Mouse (Mus musculus) embryonic fibroblast, embryonic 13.5 days (primary cell): Measurements from ENCODE around the gene Olfr332.

Experiments used
- CTCF ChIP-seq: IDR thresholded peaks from 2 replicates; pipeline ENCODE4 v1.5.1; 2011; ENCODE audit warnings: mild to moderate bottlenecking, control low read depth, low read length, moderate library complexity, borderline replicate concordance; ENCODE audit not compliant: insufficient read depth
- POLR2A ChIP-seq: IDR thresholded peaks from 2 replicates; pipeline ENCODE4 v1.6.1; 2011; ENCODE audit warnings: low read depth, mild to moderate bottlenecking, control low read depth, low read length, moderate library complexity

DNA sequence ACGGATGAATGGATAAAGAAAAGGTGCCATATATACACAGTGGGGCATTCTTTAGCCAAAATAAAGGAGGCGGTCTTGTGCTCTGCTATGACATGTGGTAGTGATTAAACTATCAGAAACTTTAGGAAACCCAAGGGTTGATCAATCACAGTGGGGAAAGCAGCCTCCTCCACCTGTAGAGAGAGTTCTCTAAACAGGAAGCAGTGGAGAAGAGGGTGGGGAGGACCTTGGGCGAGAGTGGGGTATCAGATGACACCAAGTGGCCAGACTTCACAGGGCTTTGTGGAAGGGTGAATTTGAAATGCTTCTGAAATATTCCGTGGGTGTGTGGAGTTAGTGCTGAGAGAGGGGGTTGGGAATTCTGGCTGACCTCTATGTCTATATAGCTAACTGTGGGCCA is 38.8 kb downstream of the Olfr332 start:
- TF ChIP-seq CTCF (no peak), POLR2A (no peak)
